Mouse (Mus musculus) heart, postnatal 4 days (tissue): Measurements from ENCODE around the gene Ssbp3. TPM values are rescaled to one million over a fixed set of nuclear protein-coding genes. Genes with fewer than 3 reads are reported as not detected.

Source experiments
- DNase-seq: peaks from one replicate; pipeline ENCODE4 v3.0.0; 2021
- total RNA-seq, 2 experiments: library from RNA; stranded (reverse); gene quantifications; 2 replicates each; pipeline ENCODE4 v1.2.3; 2021

The Ssbp3 gene
- total RNA-seq, 2 experiments from 2014 or later: 55.3 to 58.7 TPM

DNA sequence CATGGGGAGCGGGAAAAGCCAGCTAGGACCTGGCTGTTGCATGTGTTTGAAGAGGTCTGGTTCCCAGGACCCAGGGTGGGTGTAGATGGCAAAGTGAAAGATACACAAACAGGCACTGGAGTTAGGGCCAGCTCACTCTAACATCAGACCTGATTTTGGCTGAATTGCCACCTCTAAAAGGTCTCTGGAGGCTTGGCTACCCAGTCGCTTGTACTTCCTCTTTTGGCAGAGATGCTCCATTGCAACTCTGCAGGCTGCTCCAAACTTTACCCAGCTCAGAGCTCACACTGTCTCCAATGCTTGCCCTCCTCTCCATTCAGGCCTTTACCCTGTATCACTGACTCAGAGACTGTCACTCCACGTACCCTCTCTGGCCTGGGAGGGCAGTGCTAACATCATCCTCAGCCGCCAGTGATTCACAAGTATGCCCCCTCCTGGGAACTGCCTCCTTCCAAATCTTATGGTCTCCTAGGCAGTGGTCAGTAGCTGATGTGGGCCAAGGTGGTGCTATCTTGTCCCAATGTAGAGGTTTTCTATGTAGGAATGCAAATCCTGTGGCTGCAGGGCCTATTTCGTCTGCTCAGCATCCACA, 142.6 kb downstream of the Ssbp3 start:
- DNase-seq: peak; percentile 20

DNA sequence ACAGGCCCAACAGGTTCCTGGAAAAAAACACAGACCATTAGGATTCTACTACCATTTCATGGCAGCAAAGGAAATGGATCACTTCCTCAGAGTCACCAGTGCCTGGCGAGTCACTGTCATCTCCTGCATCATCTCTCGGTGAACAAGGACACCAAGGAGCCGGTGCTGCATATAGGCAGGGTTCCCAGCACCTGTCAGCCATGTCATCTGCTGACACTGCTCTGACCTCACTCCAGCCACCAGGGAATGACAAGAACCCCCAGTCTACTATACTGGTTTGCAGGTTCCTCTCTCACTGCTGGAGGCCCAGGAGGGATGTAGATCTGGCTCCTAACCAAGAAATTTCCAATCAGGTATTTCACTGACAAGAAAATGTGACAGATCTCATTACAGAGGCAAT, 145.6 kb downstream of the Ssbp3 start:
- no peak for DNase-seq

DNA sequence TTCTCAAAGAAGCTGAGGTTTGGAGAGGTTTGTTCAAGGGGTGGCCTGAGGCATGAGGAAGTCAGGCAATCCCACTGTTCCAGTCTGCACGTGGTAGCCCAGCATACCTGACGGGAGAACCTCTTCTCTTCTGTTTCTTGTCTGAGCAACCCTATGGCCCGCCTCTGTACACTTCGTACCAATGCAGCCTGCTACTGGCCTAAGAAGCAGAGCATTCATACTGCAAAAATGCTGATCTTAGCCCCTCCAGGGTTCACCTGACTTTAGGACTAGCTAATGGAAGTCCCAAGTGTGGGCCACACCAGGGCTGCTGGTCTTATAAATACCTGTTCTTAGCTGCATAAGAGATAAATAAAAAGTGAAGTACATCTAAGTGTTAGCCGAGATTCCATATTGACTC, 147.8 kb downstream of the Ssbp3 start:
- DNase-seq: no peak

DNA sequence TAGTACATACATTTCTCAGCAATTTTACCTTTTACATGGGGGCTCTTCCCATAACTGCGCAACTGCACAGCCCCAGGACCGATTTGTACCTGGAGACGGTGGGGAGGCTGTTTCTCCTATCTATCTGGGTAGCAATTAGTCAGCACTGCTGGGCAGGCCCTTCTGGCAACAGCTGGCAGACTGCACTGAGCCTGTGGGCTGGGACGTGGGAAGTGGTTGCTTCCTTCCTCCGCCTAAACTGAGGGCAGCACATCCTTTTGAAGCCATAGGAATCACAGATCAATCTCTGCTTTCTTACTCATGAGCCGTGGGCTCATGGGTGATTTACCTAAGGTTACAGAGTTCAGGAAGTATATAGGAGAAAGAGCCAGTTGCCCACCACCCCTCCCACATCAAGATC, 148.3 kb downstream of the Ssbp3 start:
- DNase-seq: no peak

DNA sequence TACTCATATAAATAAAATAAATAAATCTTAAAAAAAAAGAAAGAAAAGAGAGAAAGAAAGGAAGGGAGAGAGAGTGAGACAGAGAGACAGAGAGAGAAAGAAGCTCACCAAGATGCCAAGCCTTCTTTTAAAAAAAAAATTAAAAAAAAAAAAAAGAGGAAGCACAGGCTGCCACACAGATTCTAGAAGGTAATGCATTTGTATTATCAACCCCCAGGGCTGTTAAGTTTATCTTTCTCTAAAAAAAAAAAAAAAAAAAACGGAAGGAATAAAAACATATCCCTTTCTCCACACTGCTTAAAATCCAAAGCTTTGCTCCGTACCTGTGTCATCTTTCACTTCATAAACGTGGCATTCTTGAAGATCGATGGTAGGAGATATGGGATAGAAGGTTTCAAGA, 151.1 kb downstream of the Ssbp3 start:
- DNase-seq: no peak

DNA sequence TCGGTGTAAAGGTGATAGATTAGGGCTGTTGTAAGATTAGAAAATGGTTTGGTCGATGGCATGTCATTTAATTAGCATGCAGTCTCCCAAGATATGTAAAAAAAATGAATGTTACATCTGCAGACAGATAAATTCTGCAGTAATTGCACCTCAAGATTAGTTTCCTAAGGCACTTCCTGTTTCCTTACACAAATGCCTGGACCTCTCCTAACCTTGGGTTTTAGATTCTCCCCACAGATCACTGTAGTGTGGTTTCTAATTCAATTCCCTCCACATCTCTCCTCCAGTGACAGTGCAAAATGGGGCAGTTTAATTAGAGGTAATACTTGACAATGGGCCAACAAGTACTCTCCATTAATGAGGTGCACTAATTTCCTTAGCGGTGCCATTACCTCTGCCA, 152.7 kb downstream of the Ssbp3 start:
- no peak for DNase-seq

DNA sequence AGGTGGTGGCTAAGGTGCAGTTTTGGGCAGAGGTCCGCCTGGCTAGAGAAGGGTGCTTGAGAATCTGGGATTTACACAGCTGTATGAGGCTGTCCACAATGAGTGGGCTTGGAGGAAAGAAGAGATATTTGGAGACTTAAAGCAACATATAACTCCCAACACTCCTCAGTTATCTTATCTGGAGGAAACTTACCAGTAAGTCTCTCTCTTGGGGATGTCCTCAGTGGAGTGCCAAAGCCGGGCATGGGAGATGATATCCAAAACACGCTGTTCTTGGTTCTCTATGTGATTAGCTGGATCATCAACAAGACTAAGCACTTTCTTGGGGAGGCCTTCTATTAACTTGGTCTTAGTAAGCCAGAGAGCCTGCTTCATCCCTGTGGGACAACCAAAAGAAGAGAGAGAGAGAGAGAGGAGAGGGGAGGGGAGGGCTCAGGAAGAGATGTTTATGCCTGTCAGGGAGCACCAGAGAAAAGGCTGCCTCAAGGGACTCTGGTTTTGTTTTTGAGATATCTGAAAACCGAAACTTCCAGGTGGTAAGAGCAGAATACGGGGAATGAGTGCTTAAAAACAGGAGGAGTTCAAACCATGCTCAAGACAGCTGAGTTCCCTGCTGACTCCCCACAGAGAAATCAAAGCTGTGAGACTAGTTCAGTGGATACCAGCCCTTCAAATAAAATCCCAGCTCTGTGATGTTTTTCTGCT, 154.0 kb downstream of the Ssbp3 start:
- DNase-seq: no peak

DNA sequence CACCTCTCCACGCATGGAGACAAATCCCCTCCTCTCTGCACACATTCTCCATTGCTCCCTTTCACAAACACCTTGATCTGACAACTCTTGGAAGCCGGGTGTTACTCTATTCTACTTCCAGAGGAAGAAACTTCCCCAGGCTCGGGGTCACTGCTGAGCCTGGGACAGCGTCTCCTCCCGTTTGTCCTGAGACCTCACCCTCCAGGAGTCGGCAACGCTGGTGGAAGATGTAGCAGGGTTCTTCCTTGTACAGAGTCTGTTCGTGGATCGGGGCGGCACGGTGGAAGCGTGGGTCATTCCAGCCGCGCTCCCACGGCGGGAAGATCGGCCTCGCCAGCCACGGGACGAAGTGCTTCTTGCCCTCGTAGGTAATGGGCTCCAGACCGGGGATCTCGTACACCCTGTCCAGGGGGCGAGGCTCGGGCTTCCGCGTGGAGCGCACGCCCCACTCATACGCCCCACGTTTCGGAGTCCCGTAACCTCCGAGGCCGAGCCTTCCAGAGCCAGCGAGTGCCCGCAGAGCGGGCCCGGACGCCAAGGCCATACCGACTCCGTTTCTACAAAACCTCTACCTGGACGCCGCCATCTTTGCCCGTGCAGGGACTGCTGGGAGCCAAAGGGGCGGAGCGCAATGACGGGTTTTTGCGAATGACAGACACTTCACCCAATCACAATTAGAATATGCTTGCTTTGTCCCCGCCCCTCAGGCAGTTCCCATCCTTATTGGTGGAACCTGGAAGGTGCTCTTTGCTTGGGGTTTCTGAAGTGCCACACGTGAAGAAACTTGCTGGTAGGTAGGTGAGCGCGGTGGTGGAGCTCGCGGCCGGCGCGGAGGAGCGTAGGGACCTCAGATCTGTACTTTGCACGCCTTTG, 156.0 kb downstream of the Ssbp3 start, which contains the start of the genes Mrpl37 and Cyb5rl:
Mrpl37 (minus strand) TSS at position 617 of the 873 bp plus-strand sequence.
Cyb5rl (plus strand) TSS at position 737 of the 873 bp plus-strand sequence.
- peak; percentile 97 for DNase-seq

DNA sequence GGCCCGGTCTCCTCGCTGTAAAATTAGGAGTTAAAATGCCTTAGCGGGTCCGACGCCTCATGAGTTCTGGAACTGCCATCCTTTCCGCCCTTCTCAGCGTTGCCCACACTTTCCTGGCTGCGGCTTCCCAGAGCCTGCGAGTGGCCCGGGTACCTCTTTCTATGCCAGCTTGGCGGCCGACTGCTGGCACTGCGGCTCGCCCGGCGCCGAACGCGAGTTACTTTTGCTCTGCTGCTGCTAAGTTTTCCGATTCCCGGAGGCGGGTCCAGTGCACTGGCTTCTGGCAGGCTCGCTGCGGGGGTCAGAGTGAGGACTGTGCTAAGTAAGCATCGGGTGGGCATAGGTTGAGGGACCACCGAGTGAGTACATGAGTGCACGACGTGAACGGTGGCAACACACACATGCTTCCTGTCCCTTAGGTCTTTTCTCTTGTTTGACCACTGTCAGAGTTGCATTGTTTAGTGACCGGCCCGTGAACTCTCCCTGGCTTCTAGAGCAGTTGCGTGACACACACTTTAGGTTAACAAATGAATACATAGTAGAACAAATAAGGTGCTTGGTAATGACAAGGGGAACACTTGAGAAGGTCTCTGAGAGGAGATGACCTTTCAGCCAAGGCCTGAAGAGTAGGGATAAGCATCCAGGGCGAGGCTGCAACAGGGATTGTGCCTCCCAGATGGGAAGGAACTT, 156.8 kb downstream of the Ssbp3 start:
- DNase-seq: peak; percentile 42

DNA sequence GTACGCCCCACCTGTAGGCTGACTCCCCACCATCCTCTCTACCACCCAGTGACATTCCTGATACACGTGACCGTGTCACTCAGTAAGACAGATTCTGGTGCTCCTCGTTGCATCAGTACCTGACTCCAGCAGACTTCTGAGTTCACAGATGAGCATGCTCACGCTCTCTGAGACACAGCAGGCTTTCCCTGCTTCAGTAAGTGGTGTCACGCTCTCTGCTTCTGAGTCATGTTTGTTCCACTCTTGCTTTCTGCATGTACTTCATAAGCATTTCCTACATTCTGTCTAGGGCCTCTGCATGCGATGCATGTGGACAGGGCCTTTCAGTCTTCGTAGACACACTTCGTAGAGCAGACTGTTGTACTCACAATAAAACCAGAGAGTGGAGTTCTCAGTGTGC, 161.8 kb downstream of the Ssbp3 start:
- no peak for DNase-seq

DNA sequence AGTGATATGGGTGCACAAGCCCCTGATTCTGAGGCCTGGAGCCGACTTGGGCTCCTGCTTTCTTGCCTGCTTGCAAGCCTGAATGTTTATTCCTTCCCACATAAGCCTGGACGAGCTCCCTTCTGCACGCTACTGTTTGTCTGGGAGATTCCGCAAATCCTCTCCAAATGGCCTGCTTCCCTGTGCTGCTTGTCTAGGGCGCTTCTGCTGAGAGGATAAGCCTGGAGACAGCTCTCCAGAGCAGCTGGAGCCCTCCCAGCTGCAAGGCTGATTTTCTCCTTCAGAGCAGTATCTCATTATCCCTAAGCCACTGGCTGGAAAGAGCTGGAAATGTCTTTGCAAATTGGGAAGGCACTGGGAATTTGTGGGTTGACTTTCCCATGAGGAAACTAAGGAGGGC, 165.0 kb downstream of the Ssbp3 start:
- DNase-seq: no peak

DNA sequence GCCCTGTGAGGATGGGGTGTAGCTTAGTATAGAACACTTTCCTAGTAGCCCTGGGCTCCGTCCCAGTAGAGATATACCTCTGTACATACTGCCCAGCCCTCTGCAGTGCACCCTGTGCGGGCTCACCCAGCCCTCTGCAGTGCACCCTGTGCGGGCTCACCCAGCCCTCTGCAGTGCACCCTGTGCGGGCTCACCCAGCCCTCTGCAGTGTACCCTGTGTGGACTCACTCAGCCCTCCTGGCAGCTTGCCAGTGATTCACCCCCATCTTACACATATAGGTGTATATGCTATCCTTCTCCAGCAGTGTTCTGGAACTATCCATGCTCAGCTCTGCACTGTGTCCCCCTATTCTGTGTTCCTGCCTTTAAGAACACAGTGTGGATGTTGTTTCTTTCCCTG, 168.4 kb downstream of the Ssbp3 start:
- no peak for DNase-seq

DNA sequence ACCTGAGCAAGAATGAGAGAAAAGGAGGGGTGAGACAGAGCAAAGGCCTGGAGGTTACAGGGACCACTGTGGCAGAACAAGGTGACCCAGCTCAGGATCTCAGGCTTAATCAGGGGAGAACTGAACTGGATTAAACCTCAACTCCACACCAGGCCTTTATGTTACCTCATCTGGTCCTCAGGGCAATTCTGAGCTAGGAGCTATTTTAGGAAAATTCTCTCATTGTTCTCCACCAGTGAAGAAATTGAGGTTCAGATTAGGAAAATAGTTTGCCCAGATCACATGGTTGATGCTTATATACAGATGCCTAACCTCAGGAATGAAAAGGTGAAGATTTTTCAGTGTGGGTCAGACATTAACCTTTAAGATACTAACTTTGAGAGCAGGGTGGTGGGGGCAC, 169.2 kb downstream of the Ssbp3 start:
- no peak for DNase-seq

DNA sequence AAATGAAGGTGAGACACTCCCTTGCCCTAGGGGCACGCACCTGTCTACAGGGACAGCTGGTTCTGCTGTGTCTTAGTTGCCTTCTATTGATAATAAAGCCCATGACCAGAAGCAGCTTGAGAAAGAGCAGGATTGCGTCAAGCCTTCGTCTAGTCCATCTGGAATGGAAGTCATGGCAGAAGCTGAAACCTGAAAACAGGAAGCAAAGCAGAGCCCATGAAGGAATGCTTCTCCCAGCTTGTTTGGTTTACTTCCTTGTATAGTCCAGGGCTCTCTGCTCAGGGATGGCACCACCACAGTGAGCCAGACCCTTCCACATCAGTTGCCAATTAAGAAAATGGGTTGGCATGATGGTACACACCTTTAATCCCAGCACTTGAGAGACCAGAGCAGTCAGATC, 171.7 kb downstream of the Ssbp3 start:
- DNase-seq: no peak

DNA sequence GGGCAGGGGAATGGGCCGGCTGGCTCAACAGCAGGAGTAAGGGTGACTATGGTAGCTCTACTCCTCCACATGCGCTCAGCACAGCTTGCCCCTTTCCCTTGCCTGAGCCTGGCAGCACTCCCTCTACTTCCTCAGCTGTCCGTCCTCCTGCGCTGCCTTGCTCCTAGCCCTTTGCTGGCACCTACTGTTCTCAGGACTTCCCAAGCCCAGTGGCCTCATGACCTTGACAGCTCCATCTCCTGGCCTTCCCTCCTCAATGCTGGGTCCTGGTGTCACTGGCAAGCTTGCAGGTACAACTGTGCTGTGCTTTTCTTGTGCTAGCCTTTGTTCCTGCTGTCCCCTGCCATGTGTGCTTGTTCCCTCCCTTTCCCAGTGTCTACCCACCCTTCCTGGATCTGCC, 172.6 kb downstream of the Ssbp3 start:
- DNase-seq: no peak

DNA sequence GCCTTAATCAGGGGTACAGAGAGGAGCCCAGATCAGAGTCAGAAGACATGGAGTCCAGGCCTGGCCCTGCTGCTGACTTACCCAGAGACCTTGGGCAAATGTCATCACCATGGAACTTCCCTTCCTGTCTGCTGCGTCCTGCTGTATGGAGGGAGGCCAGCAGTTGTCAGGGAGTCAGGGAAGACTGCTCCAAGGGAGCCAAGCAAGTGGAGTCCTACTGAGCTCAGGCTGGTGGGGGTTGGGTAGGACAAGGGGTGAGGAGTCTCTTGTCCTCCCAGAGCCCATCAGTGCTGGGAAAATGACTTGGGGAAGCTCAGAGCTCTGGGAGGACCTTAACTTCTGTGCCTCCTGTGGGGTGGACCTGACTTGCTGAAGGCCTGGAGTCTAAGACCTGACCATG, 173.8 kb downstream of the Ssbp3 start:
- no peak for DNase-seq

DNA sequence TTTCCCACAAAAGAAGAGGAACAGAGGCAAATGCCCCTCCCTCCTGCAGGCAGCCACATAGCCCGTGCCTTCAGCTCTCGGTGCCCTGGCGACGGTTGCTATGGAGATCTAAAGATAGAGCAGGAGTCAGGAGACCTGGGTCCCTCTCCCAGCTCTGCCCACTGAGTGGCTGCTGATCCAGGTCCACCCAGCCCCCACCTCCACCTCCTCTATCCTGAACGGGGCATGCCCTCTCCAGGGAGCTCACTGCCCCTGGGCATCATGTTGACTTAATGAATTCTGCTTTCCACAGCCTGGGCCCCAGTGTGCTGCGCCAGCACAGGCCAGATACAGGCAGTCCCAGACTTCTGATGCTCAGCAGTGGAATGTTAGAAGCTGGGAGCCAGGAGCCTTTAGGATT, 174.4 kb downstream of the Ssbp3 start:
- peak; percentile 34 for DNase-seq

DNA sequence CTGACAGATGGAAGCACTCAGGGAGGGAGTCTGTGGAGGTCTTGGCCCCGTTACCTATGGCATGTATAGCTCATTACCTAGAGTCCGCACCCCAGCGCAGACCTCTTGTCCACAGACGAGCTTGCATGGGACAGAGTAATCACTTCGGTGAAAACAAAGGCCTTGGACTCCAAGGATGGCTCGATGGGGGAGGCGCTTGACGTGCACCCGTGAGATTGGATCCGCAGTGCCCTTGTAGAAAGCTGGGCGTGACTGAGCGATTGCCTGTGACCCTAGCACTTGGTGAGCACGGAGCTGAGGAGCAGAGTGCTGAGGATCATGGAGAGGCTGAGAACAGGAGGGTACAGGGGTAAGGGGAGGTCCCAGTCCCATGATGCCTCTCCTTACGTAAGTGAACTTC, 181.2 kb downstream of the Ssbp3 start:
- no peak for DNase-seq

DNA sequence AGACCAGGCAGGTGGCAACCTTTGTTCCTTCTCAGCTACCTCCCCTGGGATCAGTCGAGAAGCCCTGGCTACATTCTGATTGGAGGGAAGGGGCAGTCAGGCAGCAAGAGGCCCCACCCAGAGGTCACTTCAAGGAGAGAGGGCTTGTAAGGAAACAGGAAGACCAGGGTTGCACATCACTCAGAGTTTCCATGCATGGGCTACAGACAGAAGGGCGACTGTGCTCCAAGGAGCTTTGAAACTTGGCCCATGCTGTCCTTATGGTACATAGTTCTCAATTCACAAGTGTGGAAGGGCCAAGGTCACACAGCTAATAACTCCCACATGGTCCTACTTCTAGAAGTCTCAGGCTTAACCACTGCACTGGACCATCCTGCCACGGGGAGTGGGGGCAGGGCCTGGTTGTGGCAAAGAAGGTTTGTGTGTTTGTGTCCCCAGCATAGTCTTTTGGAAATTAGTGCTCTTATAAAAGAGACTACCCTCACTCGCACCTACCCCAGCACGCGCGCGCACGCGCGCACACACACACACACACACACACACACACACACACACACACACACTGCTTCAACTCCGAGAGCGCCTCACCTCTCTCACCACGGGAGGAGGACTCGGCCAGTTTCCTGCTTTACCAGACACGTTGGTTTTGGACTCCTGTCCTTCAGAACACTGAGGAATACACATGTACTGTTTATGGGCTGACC, 184.1 kb downstream of the Ssbp3 start:
- no peak for DNase-seq

DNA sequence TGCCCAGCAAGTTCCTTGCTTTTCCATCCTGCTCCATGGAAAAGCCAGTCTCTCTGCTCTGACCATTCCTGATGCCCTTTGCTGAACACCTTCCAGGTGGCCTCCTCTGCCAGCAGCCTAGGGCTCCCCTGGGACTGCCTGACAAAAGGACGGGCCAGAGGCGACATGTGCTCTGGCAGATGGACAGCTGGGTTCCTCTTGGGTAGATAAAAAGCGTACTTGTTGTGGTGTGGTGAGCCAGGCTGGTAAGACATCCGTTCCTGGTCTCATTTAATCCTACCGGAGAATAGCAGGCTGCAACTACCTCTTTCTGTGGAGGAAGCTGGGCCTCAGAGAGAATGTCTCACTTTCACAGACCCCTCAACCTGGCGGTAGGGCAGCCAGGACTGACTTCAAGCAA, 185.5 kb downstream of the Ssbp3 start:
- DNase-seq: no peak

DNA sequence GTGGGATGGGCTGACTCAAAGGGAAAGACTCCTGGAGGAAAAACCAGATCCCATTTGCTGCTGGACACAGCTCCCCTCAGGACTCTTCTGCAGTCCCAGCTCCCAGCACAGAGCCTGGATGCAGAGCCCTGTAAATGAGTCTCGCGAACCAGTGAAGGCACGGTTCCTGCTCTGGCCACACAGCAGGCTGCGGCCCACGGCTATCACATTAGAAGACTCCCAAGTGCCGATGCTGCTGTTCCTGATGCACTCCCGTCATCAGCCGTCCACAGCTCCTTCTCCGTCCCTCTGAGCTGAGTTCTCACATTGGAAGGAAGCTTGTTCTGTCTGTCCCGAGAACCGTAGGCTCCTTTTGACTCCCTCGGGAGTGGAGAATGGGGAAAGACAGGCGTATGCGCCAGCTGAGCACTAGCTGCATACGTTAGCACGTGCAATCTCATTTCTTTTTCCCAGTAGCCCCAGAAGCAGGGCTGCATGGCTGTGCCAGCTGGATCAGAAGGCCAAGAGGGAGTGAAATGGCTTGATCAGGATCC, 186.4 kb downstream of the Ssbp3 start, which contains the start of gene Cdcp2:
Cdcp2 (plus strand) TSS at position 51 of the 533 bp plus-strand sequence.
- DNase-seq: no peak

DNA sequence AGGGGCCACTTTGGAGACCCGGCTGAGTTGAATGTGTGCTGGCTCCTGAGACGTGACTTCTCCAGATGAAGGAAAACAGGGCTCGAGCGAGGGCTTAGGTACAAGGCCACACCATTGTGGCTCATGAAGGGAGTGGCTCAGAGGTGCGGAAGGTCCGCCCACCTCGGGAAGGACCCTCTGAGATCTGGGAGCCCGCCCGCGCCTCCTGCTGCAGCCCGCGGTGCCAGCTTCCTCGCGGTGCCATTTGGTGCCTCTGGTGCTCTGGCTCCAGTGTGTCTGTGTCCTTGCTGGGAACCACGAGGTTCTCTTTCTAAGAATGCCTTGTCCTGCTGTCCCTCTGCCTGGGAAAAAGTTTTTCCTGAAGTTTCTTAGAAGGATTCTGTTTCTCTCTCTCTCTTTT, 187.4 kb downstream of the Ssbp3 start:
- DNase-seq: no peak
